ENCODE assay signal across 8 mouse cellular contexts in the genomic region with DNA sequence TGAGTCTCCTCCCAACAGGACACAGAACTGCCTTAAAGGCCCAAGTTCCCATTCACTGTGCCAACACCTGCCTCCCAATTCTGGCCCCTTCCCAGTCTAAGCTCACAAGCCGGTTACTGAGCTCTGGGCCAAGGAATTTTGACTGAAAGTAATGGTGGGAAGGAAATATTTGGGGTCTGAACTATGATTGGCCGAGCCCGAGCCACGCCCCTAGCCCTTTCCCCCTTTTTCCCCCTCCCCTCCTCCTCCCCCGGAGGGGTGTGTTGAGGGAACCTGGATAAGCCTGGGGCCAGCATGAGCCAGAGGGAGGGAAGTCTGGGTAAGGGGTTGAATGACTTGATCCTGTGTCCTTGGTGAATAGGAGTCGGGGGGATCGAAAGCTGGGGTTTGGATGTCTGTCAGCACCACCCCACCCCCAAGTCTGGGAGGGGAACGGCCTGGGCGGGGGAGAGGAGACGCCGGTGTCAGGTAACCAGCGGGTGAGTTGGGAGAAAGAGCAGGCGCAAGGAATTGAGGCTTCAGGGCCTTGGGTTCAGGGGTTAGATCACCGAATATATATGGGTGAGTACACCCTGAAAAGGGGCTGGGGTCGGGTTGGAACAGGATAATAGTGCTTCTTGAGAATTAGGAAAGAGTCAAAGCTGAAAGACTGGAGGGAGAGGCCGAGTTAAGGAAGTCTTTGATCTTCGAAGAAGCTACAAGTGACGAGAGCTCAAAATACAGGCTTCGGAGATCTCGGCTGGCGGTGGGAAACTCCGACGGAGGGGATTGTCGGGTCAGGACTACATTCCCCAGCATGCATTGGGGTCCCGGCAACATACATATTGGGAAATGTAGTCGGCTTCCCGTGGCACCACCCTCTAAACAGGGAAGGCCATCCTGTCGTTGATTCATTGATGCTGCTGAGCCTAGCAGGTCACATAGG. TPM values are rescaled to one million over a fixed set of nuclear protein-coding genes. Genes with fewer than 3 reads are reported as not detected.
A peak's percentile ranks its signal among the peaks of the same experiment; 100 is the strongest.
DNase-seq lines count a peak whose midpoint lies in the region; ATAC-seq lines count a peak whose summit lies in the region.

A gene (plus strand): TSS at position 276 of the 925 bp plus-strand sequence.

- peak; percentile 80 to 90 for DNase-seq in adrenal gland, adult (ENCODE audit: inconsistent age in 2 of 2, low spot score in 1 of 2)
- peak; percentile 86 for DNase-seq in gastrocnemius, postnatal 14 days
- DNase-seq in induced T-regulatory cell, adult 2 months (ENCODE audit: low read depth): peak; percentile 65
- peak; percentile 77 to 78 for DNase-seq in left cerebral cortex, postnatal 14 days (ENCODE audit: low spot score in 2 of 2)
- DNase-seq in right cerebral cortex, postnatal 14 days: peak; percentile 73

- intact Hi-C loops in gastrocnemius, postnatal 14 days (cut with DNase I; ENCODE audit: low total_unique reads): no loop called here
- intact Hi-C loops in left cerebral cortex, postnatal 14 days (cut with DNase I): no loop called here

- ATAC-seq in common myeloid progenitor, adult 5-6 weeks (replicated peaks; ENCODE audit: low read depth, poor library complexity, severe bottlenecking): peak; percentile 56
- peak; percentile 48 for ATAC-seq in megakaryocyte-erythroid progenitor cell, adult 5-6 weeks (replicated peaks; ENCODE audit: low FRiP score, low TSS enrichment, poor library complexity, severe bottlenecking)
- ATAC-seq in activated CD4-positive, CD25-positive, alpha-beta regulatory T cell, adult 4 months: no peak

RNA-seq across cellular contexts. Expression of the gene that starts here (rescaled TPM):
- total RNA-seq in common myeloid progenitor, adult 5-6 weeks (2017): 0.14 TPM in 1 of 2 replicates, not detected in the other
- total RNA-seq in gastrocnemius, postnatal 14 days (2021): 10 to 100 TPM; 12.1 to 14.6 TPM
- 1 to 10 TPM; 2.3 to 2.7 TPM for total RNA-seq in left cerebral cortex, postnatal 14 days (2021)
- 4.2 and 5.5 TPM in 2 replicates for total RNA-seq in megakaryocyte-erythroid progenitor cell, adult 5-6 weeks (2014; fragmentation: Nextera tagmentation)
- total RNA-seq in megakaryocyte-erythroid progenitor cell, adult 5-6 weeks (2017): 1.9 and 3.0 TPM in 2 replicates
- not detected for polyA plus RNA-seq in activated CD4-positive, CD25-positive, alpha-beta regulatory T cell, adult 4 months (2017; shearing (Covaris generic))

Comparison
In these comparisons a context has a peak if more than half of its experiments do, and no peak if none do; other contexts are left out.
1. Peak in ATAC-seq in common myeloid progenitor, adult 5-6 weeks; RNA of the gene not detected or under 1 TPM.